Mouse (Mus musculus) liver, embryonic 16.5 days (tissue): ENCODE data around the gene Npas3. TPM values are rescaled to one million over a fixed set of nuclear protein-coding genes. Genes with fewer than 3 reads are reported as not detected.

Experiments
- ATAC-seq: fragments of 200-750 bp; cut with Nextera tagmentation; 2 replicates; pipeline ENCODE4 v1.8.0; 2017; ENCODE audit warnings: low read depth, mild to moderate bottlenecking, moderate number of reproducible peaks, moderate library complexity
- H3K27ac ChIP-seq: fragments of 300-500 bp; sonication (generic); 2 replicates; pipeline ENCODE4 v1.5.1; 2014; ENCODE audit warnings: mild to moderate bottlenecking, low read length
- H3K27me3 ChIP-seq: fragments of 300-500 bp; sonication (generic); 2 replicates; pipeline ENCODE4 v1.6.1; 2014; ENCODE audit warnings: low read depth, low read length, mixed read lengths; ENCODE audit not compliant: control insufficient read depth, insufficient read depth
- H3K36me3 ChIP-seq: fragments of 300-500 bp; sonication (generic); 2 replicates; pipeline ENCODE4 v1.6.1; 2014; ENCODE audit warnings: mild to moderate bottlenecking; ENCODE audit not compliant: control insufficient read depth, insufficient read depth
- H3K4me1 ChIP-seq: fragments of 300-500 bp; sonication (generic); 2 replicates; pipeline ENCODE4 v1.6.1; 2014; ENCODE audit warnings: low read depth, low read length, mixed read lengths; ENCODE audit not compliant: control insufficient read depth
- H3K4me2 ChIP-seq: fragments of 300-500 bp; sonication (generic); 2 replicates; pipeline ENCODE4 v1.6.1; 2014; ENCODE audit warnings: low read depth, low read length, mixed read lengths
- H3K4me3 ChIP-seq: fragments of 300-500 bp; sonication (generic); 2 replicates; pipeline ENCODE4 v1.5.1; 2014; ENCODE audit warnings: low read depth, mild to moderate bottlenecking, low read length
- H3K9ac ChIP-seq: fragments of 300-500 bp; sonication (generic); 2 replicates; pipeline ENCODE4 v1.6.1; 2014; ENCODE audit warnings: low read depth, low read length
- H3K9me3 ChIP-seq: fragments of 300-500 bp; sonication (generic); replicated peaks from 2 replicates; pipeline ENCODE4 v1.6.1; 2016; ENCODE audit warnings: low read length; ENCODE audit not compliant: control insufficient read depth
- WGBS: fragments of 180-500 bp; shearing (Covaris S2); extraction: QIAGEN DNeasy Blood & Tissue Kit; methylation state at CpG from one replicate; pipeline ENCODE4 v1.1.7; 2014; ENCODE audit not compliant: insufficient replicate concordance; 5-methylcytosine and 5-hydroxymethylcytosine counted together
- polyA plus RNA-seq: library from polyadenylated mRNA; unstranded; fragments of >200 nt; fragmentation: Nextera tagmentation; extraction: Ambion mirVana; gene quantifications from 2 replicates; pipeline ENCODE4 v1.2.1, GENCODE M21; 2015

The Npas3 gene
- polyA plus RNA-seq, 1 experiment from 2014 or later = 0.12 TPM

- Histone ChIP-seq H3K27me3 (no peaks in the 10 kb centered on the region), H3K4me1 (no peaks in the 10 kb centered on the region), H3K9me3 (no peaks in the 10 kb centered on the region), H3K4me2 (no peak overlapping the region), H3K27ac (no peak overlapping the region), H3K36me3 (no peaks in the 10 kb centered on the region), H3K4me3 (no peak overlapping the region), H3K9ac (no peak overlapping the region)
- ATAC-seq = 0 out of 2 replicates have a peak, but pooled peaks have one; percentile 16
- 66% methylated on average over 14 of the region's 14 CpGs for WGBS
These were observed 90.0 kb downstream of the Npas3 start for GRCm38 (mm10) chr12:53338349-53338948.

GRCm38 (mm10) chr12:53342741-53343140 is 94.3 kb downstream of the Npas3 start:
- Histone ChIP-seq H3K4me1 (no peaks in the 10 kb centered on the region), H3K9me3 (no peaks in the 10 kb centered on the region), H3K36me3 (no peaks in the 10 kb centered on the region), H3K27me3 (no peaks in the 10 kb centered on the region), H3K9ac (no peak overlapping the region), H3K4me2 (no peak overlapping the region), H3K27ac (no peak overlapping the region), H3K4me3 (no peak overlapping the region)
- ATAC-seq = no peak
- 65% methylated on average over 9 of the region's 9 CpGs for WGBS

- no peak overlapping the region for H3K27ac ChIP-seq
- no peak overlapping the region for H3K9ac ChIP-seq
- WGBS = 71% methylated on average over 7 of the region's 7 CpGs
- no peak for ATAC-seq
- H3K4me1 ChIP-seq = no peaks in the 10 kb centered on the region
- no peaks in the 10 kb centered on the region for H3K27me3 ChIP-seq
- no peaks in the 10 kb centered on the region for H3K9me3 ChIP-seq
- no peak overlapping the region for H3K4me3 ChIP-seq
- H3K36me3 ChIP-seq = no peaks in the 10 kb centered on the region
- H3K4me2 ChIP-seq = no peak overlapping the region
These were observed 103.4 kb downstream of the Npas3 start for GRCm38 (mm10) chr12:53351860-53352259.

- H3K9ac ChIP-seq = no peak overlapping the region
- no peak overlapping the region for H3K4me2 ChIP-seq
- H3K4me1 ChIP-seq = no peaks in the 10 kb centered on the region
- no peaks in the 10 kb centered on the region for H3K27me3 ChIP-seq
- H3K27ac ChIP-seq = no peak overlapping the region
- no peaks in the 10 kb centered on the region for H3K36me3 ChIP-seq
- no peak for ATAC-seq
- H3K4me3 ChIP-seq = no peak overlapping the region
- H3K9me3 ChIP-seq = no peaks in the 10 kb centered on the region
- 60% methylated on average over 5 of the region's 5 CpGs for WGBS
These were observed 117.3 kb downstream of the Npas3 start for GRCm38 (mm10) chr12:53365751-53366150.

- Histone ChIP-seq H3K4me1 (no peaks in the 10 kb centered on the region), H3K4me3 (no peak overlapping the region), H3K36me3 (no peaks in the 10 kb centered on the region), H3K9me3 (no peaks in the 10 kb centered on the region), H3K4me2 (no peak overlapping the region), H3K27ac (no peak overlapping the region), H3K27me3 (no peaks in the 10 kb centered on the region), H3K9ac (no peak overlapping the region)
- 67% methylated on average over 8 of the region's 8 CpGs for WGBS
- no peak for ATAC-seq
These were observed 136.4 kb downstream of the Npas3 start for GRCm38 (mm10) chr12:53384851-53385250.

GRCm38 (mm10) chr12:53405856-53406255 is 157.4 kb downstream of the Npas3 start:
- Histone ChIP-seq H3K9me3 (no peaks in the 10 kb centered on the region), H3K9ac (no peak overlapping the region), H3K4me3 (no peak overlapping the region), H3K27ac (no peak overlapping the region), H3K4me1 (no peaks in the 10 kb centered on the region), H3K4me2 (no peak overlapping the region), H3K27me3 (no peaks in the 10 kb centered on the region), H3K36me3 (no peaks in the 10 kb centered on the region)
- ATAC-seq = no peak
- 39% methylated on average over 4 of the region's 4 CpGs for WGBS

GRCm38 (mm10) chr12:53407776-53408175 is 159.3 kb downstream of the Npas3 start:
- H3K9ac ChIP-seq = no peak overlapping the region
- H3K4me1 ChIP-seq = no peaks in the 10 kb centered on the region
- no peaks in the 10 kb centered on the region for H3K27me3 ChIP-seq
- ATAC-seq = no peak
- 54% methylated on average over 3 of the region's 3 CpGs for WGBS
- H3K27ac ChIP-seq = no peak overlapping the region
- H3K4me3 ChIP-seq = no peak overlapping the region
- H3K36me3 ChIP-seq = no peaks in the 10 kb centered on the region
- H3K4me2 ChIP-seq = no peak overlapping the region
- H3K9me3 ChIP-seq = no peaks in the 10 kb centered on the region

- Histone ChIP-seq H3K4me2 (no peak overlapping the region), H3K4me1 (no peaks in the 10 kb centered on the region), H3K27me3 (no peaks in the 10 kb centered on the region), H3K4me3 (no peak overlapping the region), H3K9me3 (no peaks in the 10 kb centered on the region), H3K36me3 (no peaks in the 10 kb centered on the region), H3K9ac (no peak overlapping the region), H3K27ac (no peak overlapping the region)
- no peak for ATAC-seq
- WGBS = 67% methylated on average over 4 of the region's 4 CpGs
These were observed 161.2 kb downstream of the Npas3 start for GRCm38 (mm10) chr12:53409711-53410110.

GRCm38 (mm10) chr12:53410647-53411046 is 162.2 kb downstream of the Npas3 start:
- Histone ChIP-seq H3K4me3 (no peak overlapping the region), H3K27me3 (no peaks in the 10 kb centered on the region), H3K4me2 (no peak overlapping the region), H3K9me3 (no peaks in the 10 kb centered on the region), H3K4me1 (no peaks in the 10 kb centered on the region), H3K36me3 (no peaks in the 10 kb centered on the region), H3K27ac (no peak overlapping the region), H3K9ac (no peak overlapping the region)
- WGBS = 71% methylated on average over 2 of the region's 2 CpGs
- ATAC-seq = no peak
